Mouse (Mus musculus): ENCODE results near the gene Olfr669. TPM values are rescaled to one million over a fixed set of nuclear protein-coding genes. Genes with fewer than 3 reads are reported as not detected.
"Not testable (repeated sequence)": the region's sequence is repeated elsewhere in the genome, so short reads cannot be mapped to it uniquely, and the experiment has no call there.

Gene Olfr669
- total RNA-seq (2021), result not detected
- polyA plus RNA-seq (2012; rRNA removed), result not detected in 2 replicates
- long read RNA-seq, result 0 reads

- Histone ChIP-seq H3K79me2 (replicated peaks; ENCODE audit: control insufficient read depth, insufficient read depth, low read length) (no peaks in the 10 kb centered on the region), H3K36me3 (ENCODE audit: control insufficient read depth, insufficient read depth, low read length) (no peaks in the 10 kb centered on the region), H3K27me3 (ENCODE audit: control insufficient read depth, insufficient read depth, low read length) (no peaks in the 10 kb centered on the region), H3K4me1 (ENCODE audit: control insufficient read depth, insufficient read depth, low read length) (no peaks in the 10 kb centered on the region), H3K4me3 (no peak within 1 kb of the TSS), H3K9ac (ENCODE audit: low read depth, low read length) (no peak within 1 kb of the TSS), H3K27ac (no peak within 1 kb of the TSS)
- DNase-seq, result no peak
- TF ChIP-seq POLR2A (IDR thresholded peaks at IDR 0.05; ENCODE audit: insufficient read depth, low read depth, low read length) (no peak), CTCF (IDR thresholded peaks at IDR 0.05) (no peak), EP300 (IDR thresholded peaks at IDR 0.05; ENCODE audit: insufficient read depth, low read depth, low read length) (no peak)
- WGBS, result 85% methylated on average over 1 of the region's 1 CpGs
- intact Hi-C loops (cut with DNase I), result no loop called here
Observed at GRCm38 (mm10) chr7:104933940-104934339, at the start of gene Olfr669. Olfr669 (plus strand) TSS chr7:104934240.

GRCm38 (mm10) chr7:104895852-104896251, 38.2 kb upstream of the Olfr669 start, which contains the start of gene Olfr666:
Olfr666 (minus strand) TSS chr7:104895952.
- no peak for DNase-seq
- H3K27ac ChIP-seq, result no peak within 1 kb of the TSS
- no peak within 1 kb of the TSS for H3K9ac ChIP-seq (ENCODE audit: low read depth, low read length)
- no peaks in the 10 kb centered on the region for H3K4me1 ChIP-seq (ENCODE audit: control insufficient read depth, insufficient read depth, low read length)
- no peaks in the 10 kb centered on the region for H3K79me2 ChIP-seq (replicated peaks; ENCODE audit: control insufficient read depth, insufficient read depth, low read length)
- no peaks in the 10 kb centered on the region for H3K27me3 ChIP-seq (ENCODE audit: control insufficient read depth, insufficient read depth, low read length)
- H3K4me3 ChIP-seq, result no peak within 1 kb of the TSS
- intact Hi-C loops (cut with DNase I), result no loop called here
- H3K36me3 ChIP-seq (ENCODE audit: control insufficient read depth, insufficient read depth, low read length), result no peaks in the 10 kb centered on the region
- 76% methylated on average over 2 of the region's 2 CpGs for WGBS
- TF ChIP-seq EP300 (IDR thresholded peaks at IDR 0.05; ENCODE audit: insufficient read depth, low read depth, low read length) (no peak), CTCF (IDR thresholded peaks at IDR 0.05) (no peak), POLR2A (IDR thresholded peaks at IDR 0.05; ENCODE audit: insufficient read depth, low read depth, low read length) (no peak)

GRCm38 (mm10) chr7:104921382-104921781, 12.7 kb upstream of the Olfr669 start, which contains the start of gene Olfr667:
Olfr667 (minus strand) TSS chr7:104921482.
- no peak within 1 kb of the TSS for H3K4me3 ChIP-seq
- WGBS, result 72% methylated on average over 1 of the region's 1 CpGs
- no peaks in the 10 kb centered on the region for H3K36me3 ChIP-seq (ENCODE audit: control insufficient read depth, insufficient read depth, low read length)
- H3K79me2 ChIP-seq (replicated peaks; ENCODE audit: control insufficient read depth, insufficient read depth, low read length), result no peaks in the 10 kb centered on the region
- intact Hi-C loops (cut with DNase I), result no loop called here
- no peak within 1 kb of the TSS for H3K9ac ChIP-seq (ENCODE audit: low read depth, low read length)
- H3K27ac ChIP-seq, result no peak within 1 kb of the TSS
- no peak for TF ChIP-seq POLR2A (IDR thresholded peaks at IDR 0.05; ENCODE audit: insufficient read depth, low read depth, low read length)
- TF ChIP-seq CTCF (IDR thresholded peaks at IDR 0.05), result no peak
- TF ChIP-seq EP300 (IDR thresholded peaks at IDR 0.05; ENCODE audit: insufficient read depth, low read depth, low read length), result no peak
- no peaks in the 10 kb centered on the region for H3K27me3 ChIP-seq (ENCODE audit: control insufficient read depth, insufficient read depth, low read length)
- DNase-seq, result no peak
- H3K4me1 ChIP-seq (ENCODE audit: control insufficient read depth, insufficient read depth, low read length), result no peaks in the 10 kb centered on the region

GRCm38 (mm10) chr7:104927957-104928356, 6.1 kb upstream of the Olfr669 start, which contains the start of gene Olfr668:
Olfr668 (minus strand) TSS chr7:104928057.
- Histone ChIP-seq H3K36me3 (ENCODE audit: control insufficient read depth, insufficient read depth, low read length) (no peaks in the 10 kb centered on the region), H3K27ac (no peak within 1 kb of the TSS), H3K79me2 (replicated peaks; ENCODE audit: control insufficient read depth, insufficient read depth, low read length) (no peaks in the 10 kb centered on the region), H3K4me3 (no peak within 1 kb of the TSS), H3K27me3 (ENCODE audit: control insufficient read depth, insufficient read depth, low read length) (no peaks in the 10 kb centered on the region), H3K9ac (ENCODE audit: low read depth, low read length) (no peak within 1 kb of the TSS), H3K4me1 (ENCODE audit: control insufficient read depth, insufficient read depth, low read length) (no peaks in the 10 kb centered on the region)
- no peak for DNase-seq
- WGBS, result 58% methylated on average over 1 of the region's 1 CpGs
- intact Hi-C loops (cut with DNase I), result no loop called here
- TF ChIP-seq POLR2A (IDR thresholded peaks at IDR 0.05; ENCODE audit: insufficient read depth, low read depth, low read length) (no peak), EP300 (IDR thresholded peaks at IDR 0.05; ENCODE audit: insufficient read depth, low read depth, low read length) (no peak), CTCF (IDR thresholded peaks at IDR 0.05) (no peak)

GRCm38 (mm10) chr7:104950234-104950633, 16.2 kb downstream of the Olfr669 start:
- WGBS, result 91% methylated on average over 16 of the region's 16 CpGs
- H3K4me1 ChIP-seq (ENCODE audit: control insufficient read depth, insufficient read depth, low read length); H3K27ac ChIP-seq; H3K27me3 ChIP-seq (ENCODE audit: control insufficient read depth, insufficient read depth, low read length); H3K36me3 ChIP-seq (ENCODE audit: control insufficient read depth, insufficient read depth, low read length); H3K4me3 ChIP-seq; H3K79me2 ChIP-seq (replicated peaks; ENCODE audit: control insufficient read depth, insufficient read depth, low read length); intact Hi-C loops (cut with DNase I); H3K9ac ChIP-seq (ENCODE audit: low read depth, low read length); DNase-seq: not testable (repeated sequence)

GRCm38 (mm10) chr7:104962520-104962919, 28.5 kb downstream of the Olfr669 start, which contains the start of gene Olfr670:
Olfr670 (minus strand) TSS chr7:104962620.
- no peaks in the 10 kb centered on the region for H3K36me3 ChIP-seq (ENCODE audit: control insufficient read depth, insufficient read depth, low read length)
- WGBS, result 28% methylated on average over 1 of the region's 1 CpGs
- no peak for DNase-seq
- no peak within 1 kb of the TSS for H3K9ac ChIP-seq (ENCODE audit: low read depth, low read length)
- H3K4me3 ChIP-seq, result no peak within 1 kb of the TSS
- intact Hi-C loops (cut with DNase I), result no loop called here
- TF ChIP-seq POLR2A (IDR thresholded peaks at IDR 0.05; ENCODE audit: insufficient read depth, low read depth, low read length) (no peak), EP300 (IDR thresholded peaks at IDR 0.05; ENCODE audit: insufficient read depth, low read depth, low read length) (no peak), CTCF (IDR thresholded peaks at IDR 0.05) (no peak)
- no peaks in the 10 kb centered on the region for H3K4me1 ChIP-seq (ENCODE audit: control insufficient read depth, insufficient read depth, low read length)
- no peak within 1 kb of the TSS for H3K27ac ChIP-seq
- no peaks in the 10 kb centered on the region for H3K27me3 ChIP-seq (ENCODE audit: control insufficient read depth, insufficient read depth, low read length)
- H3K79me2 ChIP-seq (replicated peaks; ENCODE audit: control insufficient read depth, insufficient read depth, low read length), result no peaks in the 10 kb centered on the region

Measured in heart, adult 2 months (tissue).